Mouse (Mus musculus) gastrocnemius, postnatal 4 days (tissue): ENCODE data around the gene Cabp5. TPM values are rescaled to one million over a fixed set of nuclear protein-coding genes. Genes with fewer than 3 reads are reported as not detected.
"Not testable (repeated sequence)": the region's sequence is repeated elsewhere in the genome, so short reads cannot be mapped to it uniquely, and the experiment has no call there.

Experiments used
- DNase-seq, 2 experiments: peaks; one replicate each; pipeline ENCODE4 v3.0.0; 2021 to 2022; ENCODE audit warnings: low spot score in 2 of 2, mixed read lengths in 2 of 2
- long read RNA-seq, 2 experiments: library from polyadenylated mRNA; stranded (forward); transcript quantifications; one replicate each; pipeline ENCODE4 v2.0.0; 2021
- total RNA-seq, 2 experiments: library from RNA; stranded (reverse); gene quantifications; 2 replicates each; pipeline ENCODE4 v1.2.3; 2021

Cabp5 gene
- total RNA-seq = under 1 TPM in 1 of 2 experiments, not detected in 1; 0.20 TPM
- long read RNA-seq, experiment 1 = 0 reads
- long read RNA-seq, experiment 2 = 0 reads

DNA sequence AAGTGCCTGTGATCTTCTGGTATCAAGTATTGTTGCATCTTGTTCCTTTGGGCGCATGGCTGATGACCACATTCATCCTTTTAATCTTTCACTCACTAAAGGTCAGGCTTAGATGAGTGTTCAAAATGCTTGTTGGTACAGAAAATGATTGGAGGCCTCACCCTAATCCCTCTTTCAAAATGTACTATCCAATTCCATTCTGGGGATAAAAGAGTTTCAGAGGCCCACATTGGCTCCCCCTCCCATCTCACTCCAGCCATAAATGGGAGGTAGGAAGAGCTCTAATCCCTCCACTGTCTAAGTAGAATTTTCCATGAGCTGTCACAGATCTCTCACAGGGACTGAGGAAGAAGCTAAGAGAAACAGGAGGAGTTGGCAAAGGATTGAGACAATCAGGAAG, at the start of gene Cabp5:
Gene Cabp5 (plus strand): TSS at position 301 of the 400 bp plus-strand sequence.
- no peak for DNase-seq

DNA sequence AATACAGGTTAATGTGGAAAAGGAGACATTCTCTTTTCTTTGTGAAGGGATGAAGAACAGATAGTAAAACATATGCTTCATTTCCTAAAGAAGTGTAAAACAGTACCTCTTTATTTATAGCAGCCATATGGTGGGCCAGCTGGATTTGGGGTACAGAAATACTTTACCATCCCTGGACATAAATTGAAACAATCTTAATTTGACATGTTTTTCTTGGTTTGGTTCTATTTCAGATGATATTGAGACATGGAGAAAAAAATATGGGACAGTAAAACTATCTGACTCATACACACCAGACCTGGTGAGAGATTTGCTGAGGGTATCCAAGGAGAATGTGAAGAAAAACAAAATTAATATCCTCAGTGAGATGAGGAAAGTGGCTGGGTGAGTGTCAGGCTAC, 42.0 kb upstream of the Cabp5 start:
- no peak for DNase-seq

- DNase-seq = no peak
Measured at GRCm38 (mm10) chr7:13380588-13380987, 17.3 kb upstream of the Cabp5 start.

DNA sequence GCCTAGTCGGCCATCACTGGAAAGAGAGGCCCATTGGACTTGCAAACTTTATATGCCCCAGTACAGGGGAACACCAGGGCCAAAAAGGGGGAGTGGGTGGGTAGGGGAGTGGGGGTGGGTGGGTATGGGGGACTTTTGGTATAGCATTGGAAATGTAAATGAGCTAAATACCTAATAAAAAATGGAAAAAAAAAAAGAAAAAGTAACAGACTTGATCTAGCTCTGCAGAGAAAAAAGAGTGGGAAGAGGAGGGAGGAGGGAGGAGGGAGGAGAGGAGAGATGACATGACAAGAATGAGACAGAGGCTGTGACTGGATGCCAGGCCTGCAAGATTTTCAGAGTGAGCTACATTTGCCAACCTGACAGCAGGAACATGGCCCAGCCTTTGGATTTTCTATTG, 52.6 kb downstream of the Cabp5 start, which contains the start of gene Bsph1:
Gene Bsph1 (plus strand): TSS at position 301 of the 400 bp plus-strand sequence.
- not testable (repeated sequence) for DNase-seq

Other genes starting within 250 kb of the Cabp5 start
- under 1 TPM; 0.05 to 0.08 TPM for gene Vmn1r88, start 238.6 kb upstream of the Cabp5 start, total RNA-seq
- gene Vmn1r89, start 185.1 kb upstream of the Cabp5 start, total RNA-seq = not detected
- 10 to 100 TPM; 32.3 to 34.9 TPM for gene Lig1, start 120.8 kb upstream of the Cabp5 start, total RNA-seq
- 10 to 100 TPM in 1 of 2 experiments, 1 to 10 TPM in 1; 9.4 to 10.0 TPM for gene Zswim9, start 119.4 kb upstream of the Cabp5 start, total RNA-seq
- under 1 TPM; 0.27 to 0.31 TPM for gene Pla2g4c, start 73.5 kb upstream of the Cabp5 start, total RNA-seq
- gene Bsph1, start 52.7 kb downstream of the Cabp5 start, total RNA-seq = not detected
- gene Bsph2, start 172.9 kb downstream of the Cabp5 start, total RNA-seq = not detected
- not detected for gene Sult2a5, start 225.8 kb downstream of the Cabp5 start, total RNA-seq